8 mouse cellular contexts compared by ENCODE assay signal in genomic region chr11:69073065-69073888, GRCm38 (mm10). TPM values are rescaled to one million over a fixed set of nuclear protein-coding genes. Genes with fewer than 3 reads are reported as not detected.
DNase-seq lines count a peak whose midpoint lies in the region; ATAC-seq and TF ChIP-seq lines count a peak whose summit lies in the region.

No protein-coding gene starts in this region.

- WGBS in embryonic facial prominence, embryonic 13.5 days, result under 1% methylated on average over 14 of the region's 14 CpGs
- under 1% methylated on average over 14 of the region's 14 CpGs for WGBS in limb, embryonic 15.5 days
- under 1% methylated on average over 14 of the region's 14 CpGs for WGBS in midbrain, embryonic 16.5 days
- under 1% methylated on average over 14 of the region's 14 CpGs for WGBS in spleen, adult 2 months

- no peaks in the 10 kb centered on the region for H3K9me3 ChIP-seq in embryonic facial prominence, embryonic 13.5 days
- no peaks in the 10 kb centered on the region for H3K9me3 ChIP-seq in limb, embryonic 15.5 days
- H3K9me3 ChIP-seq in midbrain, embryonic 16.5 days (replicated peaks; ENCODE audit: control insufficient read depth, low read length, poor library complexity, severe bottlenecking), result no peaks in the 10 kb centered on the region

- ATAC-seq in embryonic facial prominence, embryonic 13.5 days (ENCODE audit: insufficient number of reproducible peaks, insufficient read depth, low FRiP score, low TSS enrichment, low read depth), result 0 out of 2 replicates have a peak, but pooled peaks have one; percentile 29
- ATAC-seq in limb, embryonic 15.5 days (ENCODE audit: insufficient number of reproducible peaks, low FRiP score, low TSS enrichment, low read depth), result peak; percentile 56; the same call in 1 of the 2 replicates
- ATAC-seq in midbrain, embryonic 16.5 days, result peak; percentile 54

- peak overlapping the region; percentile 90 for H3K27ac ChIP-seq in embryonic facial prominence, embryonic 13.5 days
- H3K27ac ChIP-seq in limb, embryonic 15.5 days, result peak overlapping the region; percentile 94
- peak overlapping the region; percentile 85 for H3K27ac ChIP-seq in midbrain, embryonic 16.5 days (ENCODE audit: low read length)
- H3K27ac ChIP-seq in spleen, adult 2 months (ENCODE audit: insufficient read depth, low read length), result peak overlapping the region; percentile 82

- peak overlapping the region; percentile 81 for H3K4me2 ChIP-seq in embryonic facial prominence, embryonic 13.5 days
- peak overlapping the region; percentile 45 for H3K4me2 ChIP-seq in limb, embryonic 15.5 days
- H3K4me2 ChIP-seq in midbrain, embryonic 16.5 days (ENCODE audit: low read length), result peak overlapping the region; percentile 70

- no peaks in the 10 kb centered on the region for H3K36me3 ChIP-seq in embryonic facial prominence, embryonic 13.5 days
- no peaks in the 10 kb centered on the region for H3K36me3 ChIP-seq in limb, embryonic 15.5 days
- H3K36me3 ChIP-seq in midbrain, embryonic 16.5 days (ENCODE audit: control insufficient read depth, insufficient read depth, low read length), result no peaks in the 10 kb centered on the region
- H3K36me3 ChIP-seq in spleen, adult 2 months (ENCODE audit: control insufficient read depth, insufficient read depth, low read length), result no peaks in the 10 kb centered on the region

- DNase-seq in B cell, adult 2 months, result peak; percentile 89 to 92
- DNase-seq in adrenal gland, postnatal 36 days, result peak; percentile 76 to 83
- DNase-seq in heart, adult 9 months (ENCODE audit: low spot score in 2 of 2), result peak; percentile 85 to 93
- peak; percentile 88 to 91 for DNase-seq in kidney, adult 8-10 months
- peak; percentile 77 to 93 for DNase-seq in spleen, adult 2 months (ENCODE audit: low read depth in 1 of 2, low spot score in 2 of 2)

- no peak for TF ChIP-seq CTCF in spleen, adult 2 months (IDR thresholded peaks at IDR 0.05; ENCODE audit: extremely low read depth, insufficient read depth, insufficient read length, insufficient replicate concordance)

- peak overlapping the region; percentile 62 for H3K9ac ChIP-seq in embryonic facial prominence, embryonic 13.5 days
- H3K9ac ChIP-seq in limb, embryonic 15.5 days, result 0 out of 2 replicates have a peak overlapping the region, but pooled peaks have one; percentile 29
- peak overlapping the region; percentile 51 for H3K9ac ChIP-seq in midbrain, embryonic 16.5 days (ENCODE audit: low read depth, low read length)

- TF ChIP-seq POLR2A in spleen, adult 2 months (IDR thresholded peaks at IDR 0.05; ENCODE audit: low read depth, low read length), result peak; percentile 97

- no peaks in the 10 kb centered on the region for H3K27me3 ChIP-seq in embryonic facial prominence, embryonic 13.5 days
- no peaks in the 10 kb centered on the region for H3K27me3 ChIP-seq in limb, embryonic 15.5 days
- no peaks in the 10 kb centered on the region for H3K27me3 ChIP-seq in midbrain, embryonic 16.5 days (ENCODE audit: control insufficient read depth, insufficient read depth, low read depth, low read length)
- H3K27me3 ChIP-seq in spleen, adult 2 months (ENCODE audit: control insufficient read depth, insufficient read depth, low read length), result no peaks in the 10 kb centered on the region

- peak overlapping the region; percentile 29 for H3K4me3 ChIP-seq in embryonic facial prominence, embryonic 13.5 days
- peak overlapping the region; percentile 25 for H3K4me3 ChIP-seq in limb, embryonic 15.5 days
- H3K4me3 ChIP-seq in midbrain, embryonic 16.5 days (ENCODE audit: low read depth, low read length), result peak overlapping the region; percentile 39
- H3K4me3 ChIP-seq in spleen, adult 2 months (ENCODE audit: extremely low read depth, insufficient read depth, insufficient read length), result no peak overlapping the region

- H3K4me1 ChIP-seq in embryonic facial prominence, embryonic 13.5 days, result peaks cover 28% of the 10 kb centered on the region
- H3K4me1 ChIP-seq in limb, embryonic 15.5 days, result peaks cover 36% of the 10 kb centered on the region
- H3K4me1 ChIP-seq in midbrain, embryonic 16.5 days (ENCODE audit: control insufficient read depth, insufficient read depth, low read length), result peaks cover 24% of the 10 kb centered on the region
- peaks cover 5% of the 10 kb centered on the region; the same call in 1 of the 2 replicates for H3K4me1 ChIP-seq in spleen, adult 2 months (ENCODE audit: control insufficient read depth, insufficient read depth, insufficient read length)

RNA-seq across cellular contexts. Expression of gene Tmem107, which starts 2.7 kb away (rescaled TPM):
- total RNA-seq in adrenal gland, postnatal 36 days (2021), result 10 to 100 TPM; 13.5 to 17.5 TPM
- 47.2 and 48.2 TPM in 2 replicates for polyA plus RNA-seq in embryonic facial prominence, embryonic 13.5 days (2015; fragmentation: Nextera tagmentation; extraction: Ambion mirVana)
- polyA plus RNA-seq in limb, embryonic 15.5 days (2015; fragmentation: Nextera tagmentation; extraction: Ambion mirVana), result 64.8 and 65.5 TPM in 2 replicates
- polyA plus RNA-seq in midbrain, embryonic 16.5 days (2015; fragmentation: Nextera tagmentation; extraction: Ambion mirVana), result 41.2 and 44.0 TPM in 2 replicates
- 7.0 and 14.6 TPM in 2 replicates for polyA plus RNA-seq in spleen, adult 2 months (2012; rRNA removed)

RNA-seq across cellular contexts. Expression of gene Borcs6, which starts 13.8 kb away (rescaled TPM):
- 10 to 100 TPM; 26.4 to 30.4 TPM for total RNA-seq in adrenal gland, postnatal 36 days (2021)
- 8.9 and 10.3 TPM in 2 replicates for polyA plus RNA-seq in embryonic facial prominence, embryonic 13.5 days (2015; fragmentation: Nextera tagmentation; extraction: Ambion mirVana)
- 12.9 and 13.7 TPM in 2 replicates for polyA plus RNA-seq in limb, embryonic 15.5 days (2015; fragmentation: Nextera tagmentation; extraction: Ambion mirVana)
- polyA plus RNA-seq in midbrain, embryonic 16.5 days (2015; fragmentation: Nextera tagmentation; extraction: Ambion mirVana), result 15.7 and 20.4 TPM in 2 replicates
- polyA plus RNA-seq in spleen, adult 2 months (2012; rRNA removed), result 16.7 and 23.7 TPM in 2 replicates

RNA-seq across cellular contexts. Expression of gene Vamp2, which starts 15.0 kb away (rescaled TPM):
- total RNA-seq in adrenal gland, postnatal 36 days (2021), result 100 to 1,000 TPM; 116 to 130 TPM
- polyA plus RNA-seq in embryonic facial prominence, embryonic 13.5 days (2015; fragmentation: Nextera tagmentation; extraction: Ambion mirVana), result 91.5 and 101 TPM in 2 replicates
- 95.0 and 103 TPM in 2 replicates for polyA plus RNA-seq in limb, embryonic 15.5 days (2015; fragmentation: Nextera tagmentation; extraction: Ambion mirVana)
- polyA plus RNA-seq in midbrain, embryonic 16.5 days (2015; fragmentation: Nextera tagmentation; extraction: Ambion mirVana), result 335 and 438 TPM in 2 replicates
- polyA plus RNA-seq in spleen, adult 2 months (2012; rRNA removed), result 94.2 and 95.7 TPM in 2 replicates

RNA-seq across cellular contexts. Expression of gene Per1, which starts 21.7 kb away (rescaled TPM):
- total RNA-seq in adrenal gland, postnatal 36 days (2021), result 100 to 1,000 TPM; 112 to 153 TPM
- 11.1 and 11.5 TPM in 2 replicates for polyA plus RNA-seq in embryonic facial prominence, embryonic 13.5 days (2015; fragmentation: Nextera tagmentation; extraction: Ambion mirVana)
- 24.3 and 28.9 TPM in 2 replicates for polyA plus RNA-seq in limb, embryonic 15.5 days (2015; fragmentation: Nextera tagmentation; extraction: Ambion mirVana)
- polyA plus RNA-seq in midbrain, embryonic 16.5 days (2015; fragmentation: Nextera tagmentation; extraction: Ambion mirVana), result 12.4 TPM in 2 replicates
- 23.3 and 25.7 TPM in 2 replicates for polyA plus RNA-seq in spleen, adult 2 months (2012; rRNA removed)

RNA-seq across cellular contexts. Expression of gene Aurkb, which starts 27.8 kb away (rescaled TPM):
- total RNA-seq in adrenal gland, postnatal 36 days (2021), result 1 to 10 TPM; 5.0 to 6.4 TPM
- 152 and 153 TPM in 2 replicates for polyA plus RNA-seq in embryonic facial prominence, embryonic 13.5 days (2015; fragmentation: Nextera tagmentation; extraction: Ambion mirVana)
- polyA plus RNA-seq in limb, embryonic 15.5 days (2015; fragmentation: Nextera tagmentation; extraction: Ambion mirVana), result 111 and 121 TPM in 2 replicates
- polyA plus RNA-seq in midbrain, embryonic 16.5 days (2015; fragmentation: Nextera tagmentation; extraction: Ambion mirVana), result 12.6 and 15.4 TPM in 2 replicates
- 41.4 and 42.9 TPM in 2 replicates for polyA plus RNA-seq in spleen, adult 2 months (2012; rRNA removed)
